Mouse (Mus musculus) ES-Bruce4 (cell line): ENCODE data around the gene Gm28230.

Experiments
- CTCF ChIP-seq: IDR thresholded peaks from one replicate; pipeline ENCODE4 v1.8.1; 2011; ENCODE audit warnings: low read depth, low read length
- EP300 ChIP-seq: IDR thresholded peaks from 2 replicates; pipeline ENCODE4 v1.6.1; 2011; ENCODE audit warnings: low read depth, low read length; ENCODE audit not compliant: insufficient read depth
- POLR2A ChIP-seq: IDR thresholded peaks from one replicate; pipeline ENCODE4 v1.8.1; 2011; ENCODE audit warnings: low read length; ENCODE audit not compliant: insufficient read depth

DNA sequence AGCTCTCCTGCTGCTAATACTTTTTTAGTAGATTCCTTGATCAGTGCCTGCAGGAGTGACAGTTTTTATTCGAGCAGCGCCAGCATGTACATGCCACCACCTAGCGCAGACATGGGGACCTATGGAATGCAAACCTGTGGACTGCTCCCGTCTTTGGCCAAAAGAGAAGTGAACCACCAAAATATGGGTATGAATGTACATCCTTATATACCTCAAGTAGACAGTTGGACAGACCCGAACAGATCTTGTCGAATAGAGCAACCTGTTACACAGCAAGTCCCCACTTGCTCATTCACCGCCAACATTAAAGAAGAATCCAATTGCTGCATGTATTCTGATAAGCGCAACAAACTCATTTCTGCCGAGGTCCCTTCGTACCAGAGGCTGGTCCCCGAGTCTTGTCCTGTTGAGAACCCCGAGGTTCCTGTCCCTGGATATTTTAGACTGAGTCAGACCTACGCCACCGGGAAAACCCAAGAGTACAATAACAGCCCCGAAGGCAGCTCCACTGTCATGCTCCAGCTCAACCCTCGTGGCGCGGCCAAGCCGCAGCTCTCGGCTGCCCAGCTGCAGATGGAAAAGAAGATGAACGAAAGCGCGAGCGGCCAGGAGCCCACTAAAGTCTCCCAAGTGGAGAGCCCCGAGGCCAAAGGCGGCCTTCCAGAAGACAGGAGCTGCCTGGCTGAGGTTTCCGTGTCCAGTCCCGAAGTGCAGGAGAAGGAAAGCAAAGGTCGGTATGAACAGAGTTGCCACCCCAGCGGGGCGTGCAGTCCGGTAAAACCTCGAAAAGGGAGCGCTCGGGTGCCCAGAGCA is 34.3 kb upstream of the Gm28230 start:
- no peak for TF ChIP-seq POLR2A
- no peak for TF ChIP-seq CTCF
- no peak for TF ChIP-seq EP300
